Mouse (Mus musculus) T-helper 2 cell (primary cell): ENCODE results near the gene Znhit6.

ENCODE experiments used
- in situ Hi-C: fragments of 300-600 bp; cut with MboI, MseI; formaldehyde crosslinking; loops from one replicate; pipeline ENCODE4 v1.15.1; 2025; ENCODE audit warnings: high pct_unique_total_duplicates

The Znhit6 gene

DNA sequence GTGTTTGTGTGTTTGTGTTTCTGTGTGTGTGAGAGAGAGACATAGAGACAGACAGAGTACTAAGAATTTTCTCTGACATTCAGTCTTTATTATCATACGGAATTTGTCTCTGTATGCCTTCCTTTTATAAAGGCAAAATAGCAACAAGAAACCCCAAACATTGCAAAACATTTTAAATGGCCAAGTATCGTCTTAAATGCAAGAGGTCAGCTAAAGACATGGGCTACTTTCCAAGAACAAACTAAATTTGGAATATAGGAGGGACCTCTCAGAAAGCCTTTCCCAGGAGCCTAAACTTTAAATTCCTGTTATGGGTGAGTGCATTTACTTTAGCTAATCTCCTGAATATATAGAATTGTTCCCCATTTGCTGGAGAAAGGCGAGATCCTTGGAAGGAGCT is 65.9 kb downstream of the Znhit6 start:
- in situ Hi-C loops, result no loop called here

DNA sequence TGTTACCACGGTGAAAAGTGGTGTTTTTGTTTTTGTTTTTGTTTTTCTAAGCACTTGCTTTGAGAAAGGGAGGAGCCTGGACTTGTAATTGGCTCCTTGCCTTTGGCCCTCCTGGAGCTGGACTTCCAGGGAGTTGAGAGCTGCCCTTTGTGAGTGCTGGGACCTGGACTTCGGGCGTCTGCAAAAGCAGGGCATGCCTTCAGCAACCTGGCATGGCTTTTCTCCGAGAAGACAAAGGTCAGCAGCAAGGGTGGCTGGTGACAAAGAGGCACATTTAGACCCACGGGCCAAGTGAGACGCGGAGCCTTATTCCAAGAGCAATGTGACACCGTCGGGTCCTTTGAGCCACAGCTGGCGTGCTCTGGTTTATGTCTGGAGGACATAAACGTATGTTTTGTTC is 66.9 kb downstream of the Znhit6 start:
- in situ Hi-C loops, result no loop called here

DNA sequence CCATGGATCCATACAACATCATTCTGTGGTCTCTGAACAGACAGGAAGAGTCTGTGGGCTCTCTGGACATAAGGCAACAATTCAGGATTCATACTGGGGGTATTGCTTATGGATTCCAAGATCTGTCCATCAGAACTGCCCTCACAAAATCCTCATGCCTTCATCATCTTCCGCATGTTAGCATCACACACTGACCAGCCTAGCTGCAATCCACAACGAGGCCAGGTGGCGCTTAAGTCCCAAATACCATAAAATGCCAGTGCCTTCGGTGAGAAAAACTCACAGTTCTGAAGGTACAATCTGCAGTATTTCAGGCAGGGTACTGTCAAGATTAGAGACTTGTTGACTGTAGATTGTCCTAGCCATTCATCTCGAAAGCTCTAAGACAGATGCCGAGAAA is 69.5 kb downstream of the Znhit6 start:
- in situ Hi-C loops, result no loop called here

DNA sequence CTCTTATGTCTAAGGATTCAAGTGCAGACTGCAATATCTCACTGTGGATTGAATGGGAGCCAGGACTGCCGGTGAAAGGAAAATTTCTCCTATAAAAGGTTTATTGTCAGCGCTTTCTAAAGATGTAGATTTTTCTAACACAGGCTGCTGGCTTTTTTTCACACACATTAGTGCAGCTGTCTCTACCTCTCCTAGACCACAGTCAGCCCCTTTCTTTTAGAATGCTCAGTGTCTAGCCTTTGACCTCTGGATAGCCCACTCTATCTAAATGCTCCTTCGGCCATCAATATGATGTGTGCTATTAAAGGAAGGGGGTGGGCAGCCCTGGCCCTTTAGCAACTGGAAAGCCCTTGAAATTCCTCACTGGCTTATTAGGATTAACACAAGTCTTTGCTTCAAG is 70.0 kb downstream of the Znhit6 start:
- in situ Hi-C loops, result no loop called here

DNA sequence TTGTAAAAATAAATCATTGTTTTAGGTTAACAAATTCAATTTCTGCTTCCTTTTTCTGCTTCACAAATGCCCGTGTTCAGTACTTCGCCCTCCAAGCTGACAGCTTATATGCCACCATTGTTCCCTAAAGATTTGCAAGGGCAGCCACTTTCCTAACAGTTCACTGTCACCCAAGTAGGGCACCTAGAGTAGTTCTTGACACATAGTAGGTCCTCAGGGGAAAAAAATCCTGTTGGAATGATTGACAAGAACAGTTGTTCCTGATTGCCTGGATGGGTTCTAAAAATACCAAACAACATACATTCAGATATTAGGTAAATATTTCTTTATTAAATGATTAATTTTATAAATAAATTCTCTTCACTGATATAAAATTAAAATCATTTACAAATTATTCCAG is 70.7 kb downstream of the Znhit6 start:
- in situ Hi-C loops, result no loop called here

DNA sequence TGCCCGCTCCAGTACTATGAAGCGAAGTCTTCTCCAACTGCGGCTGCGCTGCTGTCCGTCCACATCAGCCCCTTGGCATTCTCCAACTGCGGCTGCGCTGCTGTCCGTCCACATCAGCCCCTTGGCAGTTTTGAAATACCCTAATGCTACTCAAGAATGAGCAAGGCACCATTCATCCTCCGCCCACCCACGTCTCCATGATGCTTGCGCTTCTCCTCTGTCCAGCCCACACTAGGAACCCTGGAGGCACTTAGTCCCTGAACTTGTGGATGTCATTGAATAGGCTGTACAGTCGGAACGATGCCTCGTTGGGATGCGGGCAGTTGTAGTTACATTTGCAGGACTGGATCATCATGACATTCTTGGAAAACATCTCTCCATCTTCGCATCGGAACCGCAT is 71.4 kb downstream of the Znhit6 start:
- in situ Hi-C loops, result no loop called here

DNA sequence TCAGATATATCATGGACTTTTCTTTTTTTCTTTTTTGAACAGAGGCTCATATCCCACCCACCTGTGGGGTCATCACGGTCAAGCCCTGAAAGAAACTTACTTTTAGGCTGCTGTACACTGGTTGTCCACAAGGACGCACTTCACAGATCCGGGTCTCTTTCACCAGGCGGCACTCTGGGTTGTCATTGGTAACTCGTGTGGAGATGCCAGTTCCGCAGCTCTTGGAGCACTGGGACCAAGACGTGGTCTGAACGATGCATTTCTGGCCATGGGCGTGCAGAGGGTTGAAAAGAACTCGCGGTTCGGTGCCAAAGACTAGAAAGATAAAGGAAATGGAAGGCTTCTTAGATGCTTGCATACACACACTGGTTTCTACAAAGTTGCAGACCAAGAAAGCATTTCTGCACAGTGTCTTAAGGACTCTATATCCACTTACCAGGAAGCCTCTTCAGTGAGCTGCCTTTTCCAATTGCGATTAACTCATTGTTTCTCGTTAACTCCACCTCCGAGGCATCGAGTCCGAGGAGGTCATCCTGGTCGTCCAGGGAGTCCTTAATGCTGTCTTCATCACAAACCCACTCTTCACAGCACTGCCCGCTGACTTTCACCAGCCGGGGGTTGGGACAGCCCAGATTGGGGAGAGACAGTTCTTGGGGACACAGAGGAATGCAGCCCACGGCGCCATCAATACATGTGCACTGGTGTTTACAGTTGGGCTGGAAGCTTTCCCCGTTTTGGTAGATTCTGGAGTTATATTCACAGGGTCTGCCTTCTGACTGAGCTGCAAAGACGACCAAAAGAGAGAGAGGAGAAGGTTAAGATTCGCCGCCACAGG is 72.3 kb downstream of the Znhit6 start:
- in situ Hi-C loops, result no loop called here

DNA sequence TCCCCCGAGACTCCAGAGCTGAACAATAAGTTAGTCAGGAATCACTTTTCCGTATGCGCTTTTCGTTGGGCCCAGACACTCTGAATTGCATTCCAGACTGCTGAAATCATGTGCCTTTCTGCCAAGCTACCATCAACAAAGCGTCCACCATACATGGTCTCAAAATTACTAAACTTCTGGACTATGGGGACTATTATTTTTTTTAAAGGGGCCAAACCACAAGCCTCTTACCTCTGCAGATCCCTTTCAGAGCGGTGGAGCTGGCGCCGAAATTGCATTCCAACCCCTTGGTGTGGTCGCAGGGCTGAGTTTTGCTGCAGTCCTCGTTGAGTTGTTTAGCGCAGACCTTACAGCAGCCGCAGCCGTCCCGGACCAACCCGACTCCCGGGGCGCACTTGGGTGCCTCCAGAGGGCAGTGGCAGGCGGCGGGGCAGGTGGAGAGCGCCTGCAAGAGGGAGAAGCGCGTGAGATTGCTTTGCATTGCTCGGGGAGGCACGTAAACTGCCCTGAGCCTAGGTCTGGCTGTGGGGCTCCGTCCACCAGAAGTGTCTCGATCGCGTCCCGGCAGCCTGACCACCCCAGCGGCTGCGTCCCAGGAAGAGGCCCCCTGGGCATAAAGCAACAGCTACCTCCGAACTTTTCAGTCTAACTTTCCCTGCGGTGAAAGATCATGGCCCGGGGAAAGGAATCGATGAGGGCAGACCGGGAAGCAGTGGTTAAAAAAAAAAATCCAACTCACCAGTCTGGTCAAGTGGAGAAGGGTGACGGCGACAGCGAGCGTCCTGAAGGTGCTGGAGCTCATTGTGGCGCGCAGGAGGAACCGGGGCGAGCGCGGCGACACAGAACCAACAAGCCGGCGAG is 73.2 kb downstream of the Znhit6 start:
- in situ Hi-C loops, result no loop called here

DNA sequence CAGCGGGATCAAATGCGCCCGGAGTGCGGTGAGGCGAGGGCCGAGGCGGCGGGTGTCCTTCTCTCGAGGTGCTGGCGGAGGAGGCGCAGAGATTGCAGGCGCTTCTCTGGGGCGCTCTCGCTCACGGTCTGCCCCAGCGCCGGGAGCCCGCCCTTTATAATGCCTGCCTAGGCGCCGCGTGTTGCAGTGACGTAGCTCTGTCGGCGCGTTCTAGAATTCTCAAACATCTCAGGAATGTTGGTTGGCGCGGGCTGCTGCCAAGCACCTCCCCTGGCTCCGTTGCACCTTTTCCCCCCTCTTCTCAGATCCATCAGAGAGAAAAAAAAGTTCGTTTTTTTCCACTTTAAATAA is 73.8 kb downstream of the Znhit6 start, which contains the start of gene Ccn1:
Gene Ccn1, minus strand, starts transcription at position 130 of the 351 bp plus-strand sequence.
- in situ Hi-C loops, result no loop called here

DNA sequence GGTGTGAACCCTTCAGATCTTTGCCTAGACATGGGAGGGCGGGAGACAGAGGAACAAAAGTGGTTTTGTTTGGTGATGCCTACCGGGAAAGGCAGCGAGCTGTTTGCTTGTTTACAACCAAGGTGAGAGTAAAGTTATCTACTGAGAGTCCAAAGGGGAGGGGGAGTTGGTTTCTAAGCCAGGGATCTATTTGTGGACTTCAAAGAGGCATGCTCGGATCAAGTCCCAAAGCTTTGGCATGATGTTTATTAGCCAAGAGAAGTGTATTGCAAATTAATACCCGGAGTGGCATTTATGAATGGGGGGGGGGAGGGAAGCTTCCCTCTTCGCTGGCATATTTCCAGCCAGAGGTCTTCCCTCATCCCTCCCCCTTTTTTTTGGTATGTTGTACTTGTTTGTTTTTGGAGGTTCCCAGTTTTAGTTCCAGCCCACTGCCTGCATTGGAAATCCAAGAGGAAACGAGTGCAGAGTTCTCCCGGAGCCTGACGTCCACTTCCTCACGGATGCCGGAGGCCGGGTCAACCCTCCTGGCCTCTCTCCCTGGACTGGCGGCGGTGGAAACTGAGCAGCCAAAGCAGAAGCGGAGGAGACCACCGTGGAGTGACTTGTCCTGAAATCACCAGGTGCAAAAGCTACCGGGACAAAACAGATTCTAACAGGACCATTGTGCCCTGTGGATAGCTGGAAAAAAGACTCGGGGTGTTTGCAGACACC is 74.5 kb downstream of the Znhit6 start:
- in situ Hi-C loops, result no loop called here

DNA sequence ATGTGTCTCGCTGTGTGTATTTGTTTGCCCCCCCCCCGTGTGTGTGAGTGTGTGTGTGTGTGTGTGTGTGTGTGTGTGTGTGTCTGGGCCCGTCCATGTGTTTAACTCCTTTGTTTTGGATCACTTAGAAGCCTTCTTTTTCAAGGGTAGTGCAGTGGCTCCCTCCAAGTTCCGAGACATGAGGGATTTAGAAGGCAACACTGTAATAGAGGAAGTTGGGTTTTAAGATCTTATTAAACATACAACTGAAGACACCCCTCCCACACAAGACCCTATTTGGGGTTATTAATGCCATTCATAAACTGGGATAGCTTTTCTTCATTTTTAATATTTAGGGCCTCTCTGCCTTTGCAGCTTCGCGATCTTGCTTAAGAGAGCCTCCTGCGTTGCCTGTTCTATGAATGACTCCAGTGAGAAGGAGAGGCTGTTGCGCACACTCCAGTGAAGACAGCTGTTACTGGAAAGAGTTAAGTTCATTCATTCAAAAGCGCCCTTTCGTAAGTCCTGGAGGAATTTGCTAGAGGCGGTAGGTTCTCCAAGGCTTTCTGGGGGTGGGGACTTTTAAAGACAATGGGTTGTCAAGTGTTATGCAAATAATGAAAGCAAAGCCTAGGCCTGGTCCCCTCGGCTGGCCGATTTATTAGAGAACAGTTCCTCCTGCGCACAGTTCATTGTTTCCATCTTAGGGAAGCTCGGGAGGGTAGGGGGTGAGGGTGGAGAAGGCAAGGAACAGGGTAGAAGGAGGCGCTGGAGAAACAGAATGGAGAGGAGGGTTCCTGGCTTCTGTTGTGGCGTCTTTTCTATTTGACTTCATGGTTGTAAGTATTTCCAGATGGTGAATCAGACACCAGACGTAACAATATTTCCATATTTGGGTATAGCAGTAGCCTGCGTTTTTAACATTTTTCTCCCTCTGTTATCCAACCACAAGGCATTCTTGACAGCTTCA is 75.3 kb downstream of the Znhit6 start:
- in situ Hi-C loops, result no loop called here

DNA sequence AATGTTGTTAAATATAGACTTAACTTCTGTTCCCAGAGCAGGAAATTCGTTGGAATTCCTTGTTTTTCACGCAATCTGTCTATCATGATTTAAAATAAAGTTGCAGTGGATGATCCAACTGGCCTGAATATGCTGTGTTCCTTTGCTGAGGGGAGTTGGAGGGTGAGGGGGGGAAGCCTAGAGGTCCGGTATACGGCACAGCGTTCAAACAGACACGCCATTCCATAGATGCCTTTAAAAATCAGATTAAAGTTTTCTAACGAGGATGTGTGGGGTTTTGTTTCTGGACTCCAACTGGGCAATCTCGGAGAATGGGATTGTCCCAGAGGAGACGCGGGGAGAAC is 75.9 kb downstream of the Znhit6 start:
- in situ Hi-C loops, result no loop called here

DNA sequence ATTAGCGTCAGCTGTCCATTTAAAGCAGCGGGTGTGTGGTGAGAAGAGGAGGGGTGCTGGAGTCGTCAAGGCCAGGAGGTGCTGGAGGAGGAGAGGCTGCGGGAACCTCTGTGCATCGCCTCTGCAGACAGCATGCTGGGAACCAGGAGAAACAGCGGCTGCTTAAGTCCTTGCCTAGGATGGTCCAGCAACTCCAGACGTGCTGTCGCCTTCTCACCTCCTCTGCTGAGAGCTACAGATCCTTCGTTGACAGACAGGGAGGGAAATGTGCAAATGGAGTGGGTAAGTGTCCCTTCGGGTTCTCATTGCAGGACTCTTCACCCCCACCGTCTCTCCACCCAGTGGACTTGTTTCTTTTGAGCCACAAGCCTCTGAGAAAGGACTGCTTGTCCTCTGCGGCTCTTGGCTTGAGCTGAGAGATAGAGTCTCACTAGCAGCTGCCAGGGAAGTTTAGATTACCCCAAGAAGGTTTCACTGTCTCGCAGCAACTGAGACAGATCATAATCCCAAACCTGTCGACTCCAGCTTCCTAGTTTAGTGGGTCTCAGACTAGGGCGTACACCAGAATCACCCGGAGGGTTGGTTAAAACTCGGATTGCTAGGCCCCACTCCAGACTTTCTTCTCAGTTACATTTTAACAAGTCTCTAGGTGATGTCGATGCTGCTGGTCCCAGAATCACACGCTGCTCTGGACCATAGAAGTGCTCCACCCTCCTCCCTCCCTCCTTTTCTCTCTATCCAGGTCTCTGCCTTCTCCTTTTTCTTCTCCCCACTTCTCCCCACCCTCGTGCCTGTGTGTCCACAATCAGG is 76.5 kb downstream of the Znhit6 start:
- in situ Hi-C loops, result no loop called here

DNA sequence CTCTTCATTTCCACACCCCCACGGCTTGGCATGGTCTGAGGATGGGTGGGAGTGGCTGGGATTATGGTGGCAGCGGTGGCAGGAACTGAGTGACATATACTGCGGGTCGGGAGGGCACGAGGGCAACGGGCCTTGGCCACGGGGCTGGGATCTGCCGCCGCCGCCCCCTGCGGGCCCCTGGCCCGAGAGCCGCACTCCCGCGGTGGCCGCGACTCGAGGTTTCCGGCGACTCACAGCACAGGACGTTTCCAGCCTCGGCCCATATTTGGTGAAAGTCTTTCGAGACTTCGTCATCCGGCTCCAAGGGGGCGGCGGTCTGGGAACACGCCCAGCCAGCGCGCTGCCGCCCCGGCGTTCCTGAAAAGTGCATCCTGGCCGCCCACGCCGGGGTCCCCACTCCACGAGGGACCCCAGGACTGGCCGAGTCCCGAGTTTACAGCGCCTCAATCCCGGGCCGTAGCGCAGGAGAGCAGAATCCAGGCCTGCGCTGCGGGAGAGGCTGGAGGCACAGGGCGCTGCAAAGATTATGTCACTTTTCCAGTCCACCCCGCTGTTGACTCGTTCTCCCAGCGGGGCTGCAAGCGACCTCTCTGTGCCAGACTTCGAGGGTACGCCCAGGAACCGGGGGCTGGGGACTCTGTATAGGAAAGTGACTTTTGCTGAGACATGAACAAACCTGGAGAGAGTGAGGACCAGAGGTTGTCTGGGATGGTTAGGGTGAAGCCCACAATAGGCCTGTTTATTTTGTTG is 77.4 kb downstream of the Znhit6 start:
- in situ Hi-C loops, result no loop called here

DNA sequence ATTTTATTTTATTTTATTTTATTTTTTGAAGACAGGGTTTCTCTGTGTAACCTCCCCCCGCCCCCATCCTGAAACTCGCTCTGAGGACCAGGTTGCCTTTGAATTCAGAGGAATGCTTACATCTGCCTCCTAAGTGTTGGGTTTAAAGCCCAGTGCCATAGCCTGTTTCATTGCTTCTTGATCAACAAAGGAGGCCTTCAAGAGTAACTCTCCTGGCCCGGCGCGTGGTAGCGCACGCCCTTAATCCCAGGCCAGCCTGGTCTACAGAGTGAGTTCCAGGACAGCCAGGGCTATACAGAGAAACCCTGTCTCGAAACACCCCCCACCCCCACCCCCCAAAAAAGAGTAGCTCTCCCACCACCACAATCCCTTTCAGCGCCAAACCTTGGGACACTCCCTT is 78.0 kb downstream of the Znhit6 start:
- in situ Hi-C loops, result no loop called here
